Mouse (Mus musculus) heart, embryonic 12.5 days (tissue): ENCODE data around the gene Arl14. TPM values are rescaled to one million over a fixed set of nuclear protein-coding genes. Genes with fewer than 3 reads are reported as not detected.
"Not testable (repeated sequence)": the region's sequence is repeated elsewhere in the genome, so short reads cannot be mapped to it uniquely, and the experiment has no call there.

Experiments used
- ATAC-seq: fragments of 200-750 bp; cut with Nextera tagmentation; 2 replicates; pipeline ENCODE4 v1.8.0; 2017; ENCODE audit warnings: moderate TSS enrichment, moderate library complexity; ENCODE audit not compliant: insufficient number of reproducible peaks, low FRiP score
- H3K27ac ChIP-seq: fragments of 300-500 bp; sonication (generic); 2 replicates; pipeline ENCODE4 v1.5.1; 2016; ENCODE audit warnings: mild to moderate bottlenecking, moderate library complexity; ENCODE audit not compliant: poor library complexity, severe bottlenecking
- H3K27me3 ChIP-seq: fragments of 300-500 bp; sonication (generic); replicated peaks from 2 replicates; pipeline ENCODE4 v1.6.1; 2016; ENCODE audit warnings: mild to moderate bottlenecking, moderate library complexity
- H3K36me3 ChIP-seq: fragments of 300-500 bp; sonication (generic); 2 replicates; pipeline ENCODE4 v1.6.1; 2016; ENCODE audit warnings: mild to moderate bottlenecking, moderate library complexity
- H3K4me1 ChIP-seq: fragments of 300-500 bp; sonication (generic); replicated peaks from 2 replicates; pipeline ENCODE4 v1.6.1; 2016; ENCODE audit warnings: mild to moderate bottlenecking
- H3K4me2 ChIP-seq: fragments of 300-500 bp; sonication (generic); 2 replicates; pipeline ENCODE4 v1.6.1; 2016; ENCODE audit warnings: mild to moderate bottlenecking, moderate library complexity
- H3K4me3 ChIP-seq: fragments of 300-500 bp; sonication (generic); 2 replicates; pipeline ENCODE4 v1.5.1; 2016; ENCODE audit warnings: mild to moderate bottlenecking
- H3K9ac ChIP-seq: fragments of 300-500 bp; sonication (generic); 2 replicates; pipeline ENCODE4 v1.6.1; 2016; ENCODE audit warnings: mild to moderate bottlenecking, moderate library complexity
- H3K9me3 ChIP-seq: fragments of 300-500 bp; sonication (generic); replicated peaks from 2 replicates; pipeline ENCODE4 v1.6.1; 2016; ENCODE audit warnings: mild to moderate bottlenecking, moderate library complexity
- WGBS: fragments of 180-500 bp; shearing (Covaris S2); methylation state at CpG from one replicate; pipeline ENCODE4 v1.1.7; 2016; 5-methylcytosine and 5-hydroxymethylcytosine counted together
- polyA plus RNA-seq: library from polyadenylated mRNA; unstranded; fragments of >200 nt; fragmentation: Nextera tagmentation; extraction: Ambion mirVana; gene quantifications from 2 replicates; pipeline ENCODE4 v1.2.1, GENCODE M21; 2016

Gene Arl14
- polyA plus RNA-seq, 1 experiment from 2014 or later: not detected

DNA sequence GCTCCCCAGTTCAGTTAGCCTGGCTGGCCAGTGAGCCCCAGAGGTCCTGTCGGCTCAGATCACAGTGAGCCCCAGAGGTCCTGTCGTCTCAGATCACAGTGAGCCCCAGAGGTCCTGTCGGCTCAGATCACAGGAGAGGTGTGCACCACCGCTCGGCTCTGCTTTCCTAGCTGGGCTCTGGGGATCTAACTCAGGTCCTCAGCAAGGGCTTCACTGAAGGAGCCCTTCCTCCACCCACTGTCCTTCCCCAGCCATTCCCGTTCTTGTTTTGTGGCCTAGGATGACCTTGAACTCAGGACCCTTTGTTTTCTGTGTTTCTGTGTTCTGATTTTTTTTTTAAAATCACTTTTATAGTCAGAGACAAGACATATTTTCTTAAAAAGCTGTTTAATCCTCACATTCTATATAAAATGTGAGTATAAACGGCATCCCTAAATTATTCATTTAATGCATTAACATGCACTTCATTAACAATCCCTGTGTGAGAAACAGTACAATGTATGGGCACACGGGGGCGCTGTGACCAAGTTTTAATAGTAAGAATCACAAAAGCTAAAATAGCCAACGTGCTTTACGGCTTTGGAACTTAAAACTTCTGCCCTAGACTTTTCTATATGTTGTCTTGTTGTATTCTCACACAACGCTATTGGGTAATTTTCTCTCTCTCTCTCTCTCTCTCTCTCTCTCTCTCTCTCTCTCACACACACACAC, 16.1 kb downstream of the Arl14 start:
- Histone ChIP-seq H3K4me2 (no peak overlapping the region), H3K4me1 (no peaks in the 10 kb centered on the region), H3K27ac (no peak overlapping the region), H3K9me3 (no peaks in the 10 kb centered on the region), H3K27me3 (no peaks in the 10 kb centered on the region), H3K9ac (no peak overlapping the region), H3K36me3 (no peaks in the 10 kb centered on the region), H3K4me3 (no peak overlapping the region)
- ATAC-seq: no peak
- WGBS: 43% methylated on average over 12 of the region's 12 CpGs

DNA sequence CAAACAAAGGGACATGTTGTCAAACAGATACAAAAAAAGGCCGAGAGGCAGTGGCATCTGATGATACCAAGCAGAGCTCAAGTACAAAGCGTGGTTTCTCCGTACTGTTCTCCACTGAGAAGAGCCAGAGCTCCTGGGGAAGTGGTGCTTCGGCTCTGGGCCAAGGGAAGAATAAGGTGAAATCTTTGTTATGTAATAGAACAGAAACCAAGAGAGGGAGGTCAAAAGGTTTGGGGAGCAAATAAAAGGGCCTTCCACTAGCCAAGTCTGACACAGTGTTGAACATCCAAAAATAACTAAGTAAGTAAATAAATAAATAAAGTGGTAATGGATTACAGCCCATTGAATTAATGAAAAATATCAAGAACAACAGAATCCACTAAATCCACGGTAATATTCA, 17.0 kb downstream of the Arl14 start:
- Histone ChIP-seq H3K4me3 (no peak overlapping the region), H3K4me2 (no peak overlapping the region), H3K9me3 (no peaks in the 10 kb centered on the region), H3K27ac (no peak overlapping the region), H3K4me1 (no peaks in the 10 kb centered on the region), H3K27me3 (no peaks in the 10 kb centered on the region), H3K9ac (no peak overlapping the region), H3K36me3 (no peaks in the 10 kb centered on the region)
- WGBS: 70% methylated on average over 5 of the region's 5 CpGs
- no peak for ATAC-seq

DNA sequence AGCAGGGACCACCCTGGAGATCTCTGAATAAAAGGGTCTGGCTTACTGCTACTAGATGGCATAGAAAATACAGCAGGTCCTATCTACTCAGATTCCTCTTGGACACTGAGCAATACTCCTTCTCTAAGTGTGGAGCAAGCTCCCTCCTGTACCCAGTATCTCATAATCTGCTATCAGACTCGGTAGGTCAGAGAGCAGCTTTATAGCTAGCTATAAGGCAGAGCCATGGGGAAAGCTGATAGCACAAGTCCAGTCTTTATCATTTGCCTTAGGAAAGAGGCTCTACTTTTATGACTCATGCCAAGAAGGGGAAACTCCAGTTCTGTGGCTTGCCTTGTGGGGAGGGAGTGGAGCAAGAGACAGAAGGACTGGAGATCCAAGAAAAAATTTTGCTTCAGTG, 18.8 kb downstream of the Arl14 start:
- WGBS: 59% methylated on average over 1 of the region's 1 CpGs
- no peak overlapping the region for H3K4me2 ChIP-seq

DNA sequence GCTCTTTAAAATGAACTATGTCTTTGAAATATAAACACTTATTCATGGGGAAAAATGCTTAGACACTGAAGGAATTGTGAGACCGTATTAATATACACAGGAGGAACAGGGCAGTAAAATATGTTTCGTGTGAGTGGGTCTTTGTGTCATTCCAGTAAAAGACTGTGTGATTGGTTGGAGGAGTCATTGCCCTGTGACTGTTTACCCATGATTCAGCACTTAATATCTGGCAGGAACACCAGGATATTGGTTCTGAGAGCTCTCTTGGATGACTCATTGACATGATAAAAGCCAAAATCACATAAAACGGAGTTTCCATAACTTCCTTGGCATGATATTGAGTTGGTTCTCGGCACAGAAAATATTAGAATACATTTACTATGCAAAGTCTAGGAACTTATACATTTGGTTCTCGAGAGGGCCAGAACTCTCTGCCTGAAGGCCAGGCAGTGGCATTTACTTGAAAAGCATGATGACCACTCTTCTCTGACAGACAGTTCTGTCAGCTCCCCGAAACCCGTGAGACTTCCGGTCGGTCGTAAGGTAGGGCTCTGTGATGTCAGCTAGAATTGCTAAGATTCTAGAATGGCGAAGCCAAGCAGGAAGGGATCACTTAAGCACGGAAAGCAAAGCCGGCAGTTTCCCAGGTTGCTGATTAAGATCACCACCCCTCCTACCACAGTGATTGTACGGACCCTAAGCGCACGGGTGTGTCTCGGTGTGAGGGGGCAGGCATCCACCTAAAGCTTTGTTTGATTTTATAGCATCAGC, 31.1 kb downstream of the Arl14 start:
- WGBS: 82% methylated on average over 17 of the region's 17 CpGs
- no peaks in the 10 kb centered on the region for H3K27me3 ChIP-seq
- H3K4me3 ChIP-seq: no peak overlapping the region
- H3K4me1 ChIP-seq: no peaks in the 10 kb centered on the region
- no peak overlapping the region for H3K4me2 ChIP-seq
- no peaks in the 10 kb centered on the region for H3K36me3 ChIP-seq
- H3K9me3 ChIP-seq: no peaks in the 10 kb centered on the region
- ATAC-seq: no peak
- H3K9ac ChIP-seq: no peak overlapping the region
- H3K27ac ChIP-seq: no peak overlapping the region

More for the DNA sequence above, 18.8 kb downstream of the Arl14 start:
- Histone ChIP-seq H3K36me3 (no peaks in the 10 kb centered on the region), H3K4me3 (no peak overlapping the region), H3K27me3 (no peaks in the 10 kb centered on the region), H3K4me1 (no peaks in the 10 kb centered on the region), H3K27ac (no peak overlapping the region), H3K9ac (no peak overlapping the region), H3K9me3 (no peaks in the 10 kb centered on the region)
- ATAC-seq: no peak

DNA sequence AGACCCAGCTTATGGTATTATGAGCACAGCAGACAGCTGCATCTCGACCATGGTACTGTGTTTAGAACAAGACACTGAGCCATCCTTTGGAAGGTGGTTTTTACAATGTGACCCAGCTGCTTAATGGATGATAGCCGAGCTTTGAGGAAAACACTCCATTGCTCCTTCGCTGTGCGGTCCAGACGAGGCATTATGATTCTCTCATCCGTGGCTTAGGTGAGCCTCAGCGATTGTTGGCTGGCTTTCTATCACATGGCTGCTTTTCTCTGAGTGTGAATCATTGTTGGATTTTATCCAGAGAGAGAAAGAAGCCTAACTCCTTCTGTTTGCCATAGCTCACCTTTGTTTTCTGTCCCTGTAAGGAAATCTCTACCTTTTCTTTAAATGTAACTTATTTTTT, 32.5 kb downstream of the Arl14 start:
- Histone ChIP-seq H3K27me3 (no peaks in the 10 kb centered on the region), H3K4me3 (no peak overlapping the region), H3K9ac (no peak overlapping the region), H3K36me3 (no peaks in the 10 kb centered on the region), H3K4me2 (no peak overlapping the region), H3K4me1 (no peaks in the 10 kb centered on the region), H3K27ac (no peak overlapping the region), H3K9me3 (no peaks in the 10 kb centered on the region)
- WGBS: 77% methylated on average over 7 of the region's 7 CpGs
- no peak for ATAC-seq

DNA sequence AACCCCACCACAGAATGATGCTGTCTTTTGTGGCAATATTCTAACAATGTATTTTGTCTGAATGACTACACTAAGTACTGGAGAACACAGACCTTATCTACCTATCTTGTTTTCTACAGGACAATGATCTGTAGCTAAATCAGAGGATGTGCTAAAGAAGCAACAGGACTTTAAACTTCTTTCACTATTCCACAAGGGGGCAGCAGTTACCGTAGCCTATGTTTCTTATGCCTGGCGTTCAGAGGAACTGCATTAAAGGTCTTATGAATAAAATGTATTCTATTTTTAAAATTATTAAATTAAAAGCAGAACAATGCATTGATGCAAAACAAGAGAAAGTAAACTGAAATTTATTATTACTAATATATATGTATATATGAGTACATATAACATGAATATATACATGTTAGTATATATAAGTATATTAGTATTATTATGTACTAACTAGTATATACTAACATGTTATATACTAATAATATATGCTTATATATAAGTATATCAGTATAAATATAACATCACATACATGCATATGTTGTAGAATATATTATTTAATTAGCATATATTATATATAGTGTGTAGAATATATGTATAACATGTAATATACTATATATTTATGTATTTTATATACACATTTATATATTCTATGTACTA, 35.0 kb downstream of the Arl14 start:
- no peak for ATAC-seq
- no peaks in the 10 kb centered on the region for H3K36me3 ChIP-seq
- H3K9ac ChIP-seq: no peak overlapping the region
- peaks cover 3% of the 10 kb centered on the region for H3K9me3 ChIP-seq
- 11% methylated on average over 2 of the region's 2 CpGs for WGBS
- no peak overlapping the region for H3K4me2 ChIP-seq
- no peak overlapping the region for H3K4me3 ChIP-seq
- no peaks in the 10 kb centered on the region for H3K27me3 ChIP-seq
- H3K27ac ChIP-seq: no peak overlapping the region
- no peaks in the 10 kb centered on the region for H3K4me1 ChIP-seq

DNA sequence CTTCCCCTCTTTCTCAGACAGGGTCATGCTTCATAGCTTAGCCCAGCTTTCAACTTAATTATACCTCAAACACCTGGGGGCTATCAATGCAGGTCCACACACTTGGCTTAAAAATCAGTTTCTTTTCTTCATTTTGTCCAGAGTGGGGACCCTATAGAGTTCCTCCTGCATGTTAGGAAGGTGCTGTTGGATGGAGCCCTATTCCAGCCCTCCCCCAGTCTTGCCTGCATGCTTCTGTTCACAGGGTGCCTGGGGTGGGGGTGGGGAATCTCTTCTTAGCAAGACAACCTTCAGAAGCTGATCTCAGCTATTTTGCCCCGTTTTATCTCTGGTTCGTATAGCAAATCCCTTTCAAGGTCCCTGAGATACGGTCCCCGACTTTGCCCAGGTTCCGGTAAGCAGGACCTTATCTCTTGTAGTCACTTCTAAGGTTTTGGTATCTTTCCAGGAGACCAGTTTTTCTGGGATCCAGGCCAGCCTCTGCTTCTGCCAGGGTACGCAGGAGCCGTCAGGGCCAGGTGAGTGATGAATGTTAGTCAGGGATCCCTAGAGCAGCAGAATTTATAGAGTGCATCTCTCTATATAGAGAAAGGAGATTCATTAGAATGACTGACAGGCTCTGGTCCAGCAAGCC, 40.9 kb downstream of the Arl14 start:
- H3K27ac ChIP-seq: no peak overlapping the region
- peaks cover 6% of the 10 kb centered on the region for H3K4me1 ChIP-seq
- peaks cover 3% of the 10 kb centered on the region for H3K9me3 ChIP-seq
- H3K27me3 ChIP-seq: no peaks in the 10 kb centered on the region
- no peak overlapping the region for H3K9ac ChIP-seq
- H3K4me2 ChIP-seq: no peak overlapping the region
- peak; percentile 39; the same call in 1 of the 2 replicates for ATAC-seq
- no peaks in the 10 kb centered on the region for H3K36me3 ChIP-seq
- H3K4me3 ChIP-seq: no peak overlapping the region
- WGBS: 34% methylated on average over 7 of the region's 7 CpGs

DNA sequence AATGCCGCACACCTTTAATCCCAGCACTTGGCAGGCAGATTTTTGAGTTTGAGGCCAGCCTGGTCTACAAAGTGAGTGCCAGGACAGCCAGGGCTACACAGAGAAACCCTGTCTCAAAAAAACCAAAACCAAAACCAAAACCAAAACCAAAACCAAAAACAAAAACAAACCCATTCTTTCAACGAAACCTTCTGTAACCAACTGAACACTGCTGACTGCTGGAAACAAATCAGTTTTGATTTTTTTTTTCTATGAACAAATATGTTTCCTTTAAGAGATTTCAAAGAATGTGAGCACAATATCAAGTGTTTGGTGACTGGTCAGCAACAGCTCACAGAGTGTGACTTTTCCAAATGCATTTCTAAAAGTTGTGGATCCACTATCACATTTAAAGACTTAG, 42.1 kb downstream of the Arl14 start:
- not testable (repeated sequence) for H3K27me3 ChIP-seq, H3K9me3 ChIP-seq, ATAC-seq, H3K36me3 ChIP-seq, H3K4me3 ChIP-seq, H3K4me1 ChIP-seq, H3K4me2 ChIP-seq, H3K9ac ChIP-seq, H3K27ac ChIP-seq
- 76% methylated on average over 2 of the region's 2 CpGs for WGBS

DNA sequence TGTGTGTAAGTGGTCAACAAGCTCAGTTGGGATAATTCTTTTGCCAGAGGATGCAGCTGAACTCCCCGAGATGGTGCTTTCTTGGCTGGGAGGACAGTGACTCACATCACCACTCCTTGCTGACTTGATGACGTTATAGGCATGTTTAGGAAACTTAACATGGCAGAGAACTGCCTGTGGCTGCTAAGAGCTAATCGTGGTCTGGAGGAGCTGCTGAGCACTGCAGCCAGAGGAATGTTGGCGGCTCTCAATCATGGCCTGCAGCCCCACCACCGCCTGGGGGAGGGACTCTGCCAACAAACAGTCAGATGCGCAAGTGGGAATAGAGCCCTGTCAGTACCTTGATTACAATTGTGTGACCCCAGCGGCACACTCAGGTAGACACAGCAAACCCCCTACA, 49.6 kb downstream of the Arl14 start:
- Histone ChIP-seq H3K27me3 (no peaks in the 10 kb centered on the region), H3K9me3 (no peaks in the 10 kb centered on the region), H3K4me2 (no peak overlapping the region), H3K4me1 (peaks cover 10% of the 10 kb centered on the region), H3K4me3 (no peak overlapping the region), H3K27ac (no peak overlapping the region), H3K9ac (no peak overlapping the region), H3K36me3 (no peaks in the 10 kb centered on the region)
- ATAC-seq: no peak
- WGBS: 31% methylated on average over 7 of the region's 7 CpGs
